Mouse (Mus musculus): ENCODE results near the gene Cxcl3.

DNA sequence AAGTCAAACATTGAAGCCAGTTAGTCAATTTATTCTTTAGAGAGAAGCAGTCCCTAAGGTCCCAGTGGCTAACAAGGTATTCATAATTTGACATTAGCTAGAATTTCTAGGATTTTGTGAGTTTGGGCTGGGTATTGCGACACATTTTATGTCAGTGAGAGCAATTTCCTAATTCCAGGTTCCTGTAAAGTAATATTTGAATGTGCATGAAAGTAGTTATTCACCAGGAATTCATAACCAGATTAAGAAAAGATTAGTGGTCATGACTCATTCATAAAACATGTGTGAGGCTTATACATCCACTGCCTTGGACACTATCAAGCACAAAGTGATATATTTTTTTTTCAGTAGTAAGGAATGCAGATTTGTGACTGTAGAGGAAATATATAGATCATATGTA is 32.0 kb upstream of the Cxcl3 start:
- TF ChIP-seq CTCF (IDR thresholded peaks at IDR 0.05; ENCODE audit: low read depth) (no peak), EP300 (optimal IDR thresholded peaks at IDR 0.05) (no peak)
